Mouse (Mus musculus) cortical plate, adult 2 months (tissue): Measurements from ENCODE around the gene Tc2n. TPM values are rescaled to one million over a fixed set of nuclear protein-coding genes. Genes with fewer than 3 reads are reported as not detected.
"Not testable (repeated sequence)": the region's sequence is repeated elsewhere in the genome, so short reads cannot be mapped to it uniquely, and the experiment has no call there.

ENCODE experiments used
- H3K27ac ChIP-seq: fragments of 200-500 bp; 2 replicates; pipeline ENCODE4 v1.5.1; 2012; ENCODE audit warnings: low read length, control low read depth, inconsistent platforms; ENCODE audit not compliant: insufficient read depth
- H3K4me1 ChIP-seq: fragments of 200-500 bp; 2 replicates; pipeline ENCODE4 v1.6.1; 2011; ENCODE audit warnings: low read length; ENCODE audit not compliant: control insufficient read depth, insufficient read depth
- H3K4me3 ChIP-seq: fragments of 200-500 bp; 2 replicates; pipeline ENCODE4 v1.5.1; 2011; ENCODE audit warnings: mild to moderate bottlenecking, low read length, control low read depth; ENCODE audit not compliant: insufficient read depth
- CTCF ChIP-seq: fragments of 200-500 bp; IDR thresholded peaks from 2 replicates; pipeline ENCODE4 v1.5.1; 2011; ENCODE audit warnings: mild to moderate bottlenecking, control low read depth, low read length; ENCODE audit not compliant: insufficient read depth; ENCODE audit errors: extremely low read depth
- POLR2A ChIP-seq: fragments of 200-500 bp; IDR thresholded peaks from 2 replicates; pipeline ENCODE4 v1.6.1; 2011; ENCODE audit warnings: mild to moderate bottlenecking, low read length, control low read depth; ENCODE audit not compliant: insufficient read depth; ENCODE audit errors: extremely low read depth
- polyA plus RNA-seq: library from polyadenylated mRNA; depleted of rRNA; stranded (reverse); fragments of >200 nt; gene quantifications from 2 replicates; pipeline ENCODE4 v1.2.3, GENCODE M21; 2012; rRNA removed

The Tc2n gene
- polyA plus RNA-seq, 1 experiment, result 0.02 TPM

GRCm38 (mm10) chr12:101740045-101740444, 21.7 kb upstream of the Tc2n start:
- TF ChIP-seq POLR2A, result no peak
- TF ChIP-seq CTCF, result no peak
- no peak overlapping the region for H3K27ac ChIP-seq
- no peaks in the 10 kb centered on the region for H3K4me1 ChIP-seq
- no peak overlapping the region for H3K4me3 ChIP-seq

DNA sequence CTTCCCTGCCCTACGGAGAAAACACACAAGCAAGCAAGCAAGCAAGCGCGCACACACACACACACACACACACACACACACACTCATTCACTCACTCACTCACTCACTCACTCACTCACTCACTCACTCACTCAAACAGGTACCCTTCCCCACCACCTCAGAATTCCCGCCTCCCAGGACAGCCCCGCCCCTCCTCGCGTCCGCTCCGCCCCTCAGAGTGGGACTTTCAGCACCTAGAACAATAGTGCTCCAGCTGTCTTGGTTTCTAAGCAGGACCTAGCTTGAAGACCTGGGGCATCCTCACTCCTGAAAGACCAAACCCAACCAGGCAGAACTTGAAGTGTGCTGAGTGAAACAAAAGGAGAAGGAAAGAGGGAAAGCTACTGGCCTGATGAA, 430 bp upstream of the Tc2n start:
- Histone ChIP-seq H3K4me3 (peak overlapping the region; percentile 23), H3K27ac (no peak overlapping the region), H3K4me1 (no peaks in the 10 kb centered on the region)
- TF ChIP-seq CTCF (no peak), POLR2A (no peak)

DNA sequence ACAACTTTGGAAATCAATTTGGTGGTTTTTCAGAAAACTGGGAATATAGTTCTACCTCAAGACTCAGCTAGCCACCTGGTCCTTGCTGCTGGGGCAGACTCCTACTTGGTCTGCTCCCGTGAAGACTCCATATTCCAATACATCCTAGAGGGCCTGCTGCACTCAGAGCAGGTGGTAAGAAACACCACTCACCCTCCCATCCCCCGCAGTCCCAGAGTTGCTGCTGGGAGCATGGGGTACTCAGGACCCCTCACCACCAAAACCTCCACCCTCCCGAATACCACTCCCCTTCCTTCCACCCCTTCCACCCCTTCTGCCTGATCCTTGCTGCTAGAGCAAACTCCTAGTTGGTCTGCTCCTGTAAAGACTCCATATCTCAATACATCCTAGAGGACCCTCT, 19.1 kb downstream of the Tc2n start:
- Histone ChIP-seq H3K4me1 (no peaks in the 10 kb centered on the region), H3K27ac (no peak overlapping the region), H3K4me3 (no peak overlapping the region)
- TF ChIP-seq CTCF (no peak), POLR2A (no peak)

DNA sequence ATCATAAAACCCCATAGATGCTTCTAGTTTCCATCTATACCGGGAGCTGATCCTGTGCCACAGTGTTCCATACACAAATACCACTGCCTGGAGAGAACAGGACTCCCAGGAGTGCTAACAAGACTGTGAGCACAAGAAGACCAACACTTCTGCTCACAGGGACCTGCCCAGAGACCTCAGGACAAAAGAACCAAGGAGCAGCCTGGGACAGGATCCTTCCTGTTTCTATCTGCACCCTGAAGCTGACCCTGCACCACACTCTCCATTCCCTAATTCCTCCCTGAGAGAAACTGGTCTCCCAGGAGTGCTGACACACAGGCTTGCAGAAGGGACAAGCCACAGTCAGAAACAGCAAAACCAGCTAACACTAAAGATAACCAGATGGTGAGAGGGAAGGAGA, 21.8 kb downstream of the Tc2n start:
- Histone ChIP-seq H3K4me3 (no peak overlapping the region), H3K4me1 (no peaks in the 10 kb centered on the region)
- no peak for TF ChIP-seq POLR2A
- TF ChIP-seq CTCF, result no peak

DNA sequence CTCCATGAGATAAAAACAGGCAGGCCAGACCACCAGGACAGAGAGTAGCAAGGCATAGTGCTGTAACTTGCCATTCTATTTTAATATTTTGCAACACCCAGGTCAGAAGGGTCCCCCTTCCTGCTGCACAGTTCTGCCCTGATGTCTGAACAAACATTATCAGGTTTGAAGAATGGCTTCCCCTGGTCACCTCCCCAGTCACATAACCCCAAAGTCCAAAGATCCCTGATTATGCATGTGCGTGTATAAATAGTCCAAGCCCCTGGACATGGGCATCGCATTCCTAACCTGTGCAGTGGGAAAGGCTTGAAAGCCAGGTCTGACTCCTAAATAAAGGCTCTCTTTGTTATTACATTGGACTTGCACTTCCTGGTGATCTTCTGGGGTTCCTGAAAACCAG, 37.8 kb downstream of the Tc2n start:
- H3K27ac ChIP-seq, result no peak overlapping the region
- no peaks in the 10 kb centered on the region for H3K4me1 ChIP-seq
- TF ChIP-seq POLR2A, result no peak
- no peak for TF ChIP-seq CTCF
- no peak overlapping the region for H3K4me3 ChIP-seq

More for the DNA sequence above, 21.8 kb downstream of the Tc2n start:
- H3K27ac ChIP-seq, result no peak overlapping the region

- no peaks in the 10 kb centered on the region for H3K4me1 ChIP-seq
- TF ChIP-seq CTCF (no peak), POLR2A (no peak)
- H3K27ac ChIP-seq, result no peak overlapping the region
- H3K4me3 ChIP-seq, result no peak overlapping the region
Measured at GRCm38 (mm10) chr12:101667502-101667901, 50.8 kb downstream of the Tc2n start.

GRCm38 (mm10) chr12:101633137-101633536, 85.2 kb downstream of the Tc2n start:
- Histone ChIP-seq H3K27ac (no peak overlapping the region), H3K4me1 (no peaks in the 10 kb centered on the region), H3K4me3 (no peak overlapping the region)
- TF ChIP-seq POLR2A (no peak), CTCF (no peak)

DNA sequence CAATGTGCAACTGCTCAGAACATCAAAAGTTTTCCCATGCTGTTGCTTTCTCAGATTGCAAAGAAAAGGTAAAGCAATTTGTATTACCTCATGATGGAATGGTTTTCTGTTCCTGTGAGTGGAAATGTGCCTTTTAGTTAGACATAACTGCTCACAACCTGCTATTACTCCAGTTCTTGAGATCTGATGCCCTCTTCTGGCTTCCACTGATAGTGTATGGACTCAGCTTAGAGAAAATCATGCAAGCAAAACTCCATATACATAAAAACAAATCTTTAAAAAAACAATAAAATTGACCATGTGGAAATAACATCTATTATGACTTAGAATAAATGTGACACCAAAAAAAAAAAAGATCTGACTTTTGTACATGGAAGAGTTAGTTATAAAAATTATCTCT, 111.7 kb downstream of the Tc2n start:
- H3K27ac ChIP-seq, H3K4me3 ChIP-seq, H3K4me1 ChIP-seq: not testable (repeated sequence)

Other genes starting within 250 kb of the Tc2n start
- gene Fbln5, start 100.5 kb upstream of the Tc2n start, polyA plus RNA-seq, result 7.2 and 7.3 TPM in 2 replicates
- 11.1 and 11.8 TPM in 2 replicates for gene Trip11, start 194.7 kb upstream of the Tc2n start, polyA plus RNA-seq
- 17.1 and 17.6 TPM in 2 replicates for gene Atxn3, start 239.7 kb upstream of the Tc2n start, polyA plus RNA-seq